Mouse (Mus musculus) heart, embryonic 14.5 days (tissue): ENCODE measurements around the gene Cfd. TPM values are rescaled to one million over a fixed set of nuclear protein-coding genes. Genes with fewer than 3 reads are reported as not detected.

ENCODE experiments used
- ATAC-seq: fragments of 200-750 bp; cut with Nextera tagmentation; 2 replicates; pipeline ENCODE4 v1.8.0; 2017; ENCODE audit warnings: low read depth, moderate TSS enrichment; ENCODE audit not compliant: insufficient number of reproducible peaks, insufficient read depth, low FRiP score
- H3K27ac ChIP-seq, 2 experiments: fragments of 200-500 bp in 1 of 2; fragments of 300-500 bp in 1 of 2; sonication (generic) in 1 of 2; replicated peaks in 1 of 2; 2 replicates each; pipeline ENCODE4 v1.5.1; 2012 to 2014; ENCODE audit warnings: low read depth in 2 of 2, low read length in 2 of 2, control low read depth in 1 of 2, mild to moderate bottlenecking in 1 of 2, mixed read lengths in 1 of 2; ENCODE audit not compliant: control insufficient read depth in 1 of 2, insufficient read depth in 1 of 2
- H3K27me3 ChIP-seq: fragments of 300-500 bp; sonication (generic); 2 replicates; pipeline ENCODE4 v1.6.1; 2014; ENCODE audit warnings: mild to moderate bottlenecking, low read length, control low read depth; ENCODE audit not compliant: control insufficient read depth, insufficient read depth
- H3K36me3 ChIP-seq: fragments of 300-500 bp; sonication (generic); 2 replicates; pipeline ENCODE4 v1.6.1; 2014; ENCODE audit warnings: mild to moderate bottlenecking, control low read depth, low read length, mixed read lengths; ENCODE audit not compliant: control insufficient read depth, insufficient read depth
- H3K4me1 ChIP-seq, 2 experiments: fragments of 200-500 bp in 1 of 2; fragments of 300-500 bp in 1 of 2; sonication (generic) in 1 of 2; 2 replicates each; pipeline ENCODE4 v1.6.1; 2012 to 2014; ENCODE audit warnings: low read length in 2 of 2, control low read depth in 1 of 2, mixed read lengths in 1 of 2; ENCODE audit not compliant: control insufficient read depth in 2 of 2, insufficient read depth in 2 of 2
- H3K4me2 ChIP-seq: fragments of 300-500 bp; sonication (generic); 2 replicates; pipeline ENCODE4 v1.6.1; 2014; ENCODE audit warnings: mild to moderate bottlenecking, low read length
- H3K4me3 ChIP-seq, 2 experiments: fragments of 200-500 bp in 1 of 2; fragments of 300-500 bp in 1 of 2; sonication (generic) in 1 of 2; 2 replicates each; pipeline ENCODE4 v1.5.1; 2012 to 2014; ENCODE audit warnings: low read length in 2 of 2, mild to moderate bottlenecking in 2 of 2, control low read depth in 1 of 2, low read depth in 1 of 2, moderate library complexity in 1 of 2; ENCODE audit not compliant: control insufficient read depth in 1 of 2, insufficient read depth in 1 of 2
- H3K9ac ChIP-seq: fragments of 300-500 bp; sonication (generic); 2 replicates; pipeline ENCODE4 v1.6.1; 2014; ENCODE audit warnings: mild to moderate bottlenecking, low read length
- H3K9me3 ChIP-seq: fragments of 300-500 bp; sonication (generic); 2 replicates; pipeline ENCODE4 v1.6.1; 2016; ENCODE audit warnings: low read length, control low read depth; ENCODE audit not compliant: control insufficient read depth
- WGBS: fragments of 180-500 bp; shearing (Covaris S2); extraction: QIAGEN DNeasy Blood & Tissue Kit; methylation state at CpG from one replicate; pipeline ENCODE4 v1.1.7; 2014; 5-methylcytosine and 5-hydroxymethylcytosine counted together
- polyA plus RNA-seq: library from polyadenylated mRNA; unstranded; fragments of >200 nt; fragmentation: Nextera tagmentation; extraction: Ambion mirVana; gene quantifications from 2 replicates; pipeline ENCODE4 v1.2.1, GENCODE M21; 2014

Cfd gene
- polyA plus RNA-seq, result not detected in 2 replicates

- H3K9ac ChIP-seq, result no peak within 1 kb of the TSS
- H3K9me3 ChIP-seq, result no peaks in the 10 kb centered on the region
- no peak for ATAC-seq
- WGBS, result 33% methylated on average over 5 of the region's 5 CpGs
- no peaks in the 10 kb centered on the region for H3K27me3 ChIP-seq
- no peak within 1 kb of the TSS for H3K4me2 ChIP-seq
- H3K27ac ChIP-seq, result no peak within 1 kb of the TSS
- no peaks in the 10 kb centered on the region for H3K4me1 ChIP-seq
- H3K4me3 ChIP-seq, result no peak within 1 kb of the TSS
- H3K36me3 ChIP-seq, result peaks cover 13% of the 10 kb centered on the region
These were observed at the start of gene Cfd for GRCm38 (mm10) chr10:79890670-79891069. Cfd (plus strand) TSS chr10:79890853.

- no peak for ATAC-seq
- Histone ChIP-seq H3K9ac (no peak overlapping the region), H3K4me2 (no peak overlapping the region), H3K27ac (no peak overlapping the region), H3K36me3 (no peaks in the 10 kb centered on the region), H3K4me1 (peaks cover 9 to 12% of the 10 kb centered on the region in 2 experiments), H3K9me3 (no peaks in the 10 kb centered on the region), H3K27me3 (no peaks in the 10 kb centered on the region), H3K4me3 (no peak overlapping the region)
- 62% methylated on average over 3 of the region's 3 CpGs for WGBS
These were observed 48.3 kb upstream of the Cfd start for GRCm38 (mm10) chr10:79842322-79842721.

- ATAC-seq, result no peak
- H3K9ac ChIP-seq, result no peak overlapping the region
- H3K27ac ChIP-seq, result no peak overlapping the region
- H3K36me3 ChIP-seq, result no peaks in the 10 kb centered on the region
- H3K27me3 ChIP-seq, result no peaks in the 10 kb centered on the region
- H3K4me2 ChIP-seq, result no peak overlapping the region
- H3K9me3 ChIP-seq, result no peaks in the 10 kb centered on the region
- H3K4me3 ChIP-seq, result no peak overlapping the region
- WGBS, result 68% methylated on average over 6 of the region's 6 CpGs
- H3K4me1 ChIP-seq, result peaks cover 9 to 12% of the 10 kb centered on the region in 2 experiments
These were observed 47.2 kb upstream of the Cfd start for GRCm38 (mm10) chr10:79843476-79843875.

- H3K4me2 ChIP-seq, result no peak overlapping the region
- no peaks in the 10 kb centered on the region for H3K36me3 ChIP-seq
- peaks cover 13 to 21% of the 10 kb centered on the region in 2 experiments for H3K4me1 ChIP-seq
- H3K27ac ChIP-seq, result no peak overlapping the region
- H3K9ac ChIP-seq, result no peak overlapping the region
- no peaks in the 10 kb centered on the region for H3K9me3 ChIP-seq
- H3K4me3 ChIP-seq, result no peak overlapping the region
- no peak for ATAC-seq
- no peaks in the 10 kb centered on the region for H3K27me3 ChIP-seq
- WGBS, result 39% methylated on average over 5 of the region's 5 CpGs
These were observed 44.1 kb upstream of the Cfd start for GRCm38 (mm10) chr10:79846553-79846952.

GRCm38 (mm10) chr10:79849941-79850628 lies 40.6 kb upstream of the Cfd start:
- H3K27ac ChIP-seq, result no peak overlapping the region
- no peak overlapping the region for H3K4me3 ChIP-seq
- H3K9me3 ChIP-seq, result no peaks in the 10 kb centered on the region
- H3K27me3 ChIP-seq, result no peaks in the 10 kb centered on the region
- no peak overlapping the region for H3K4me2 ChIP-seq
- peaks cover 26% of the 10 kb centered on the region in 2 experiments for H3K4me1 ChIP-seq
- no peak overlapping the region for H3K9ac ChIP-seq
- WGBS, result 66% methylated on average over 8 of the region's 8 CpGs
- ATAC-seq, result no peak
- no peaks in the 10 kb centered on the region for H3K36me3 ChIP-seq

GRCm38 (mm10) chr10:79851653-79852052 lies 39.0 kb upstream of the Cfd start:
- Histone ChIP-seq H3K27me3 (no peaks in the 10 kb centered on the region), H3K4me1 (peaks cover 29 to 36% of the 10 kb centered on the region in 2 experiments), H3K36me3 (peaks cover 11% of the 10 kb centered on the region; the same call in 1 of the 2 replicates), H3K9ac (peak overlapping the region; percentile 90), H3K4me3 (no peak overlapping the region), H3K9me3 (no peaks in the 10 kb centered on the region), H3K27ac (peak overlapping the region; percentile 100), H3K4me2 (peak overlapping the region; percentile 93)
- WGBS, result 73% methylated on average over 3 of the region's 3 CpGs
- no peak for ATAC-seq

GRCm38 (mm10) chr10:79852107-79852789 lies 38.4 kb upstream of the Cfd start:
- H3K9me3 ChIP-seq, result no peaks in the 10 kb centered on the region
- WGBS, result 42% methylated on average over 9 of the region's 9 CpGs

More at GRCm38 (mm10) chr10:79852107-79852789, 38.4 kb upstream of the Cfd start:
- peak overlapping the region; percentile 93 for H3K4me2 ChIP-seq
- peak overlapping the region; percentile 100 for H3K27ac ChIP-seq
- H3K36me3 ChIP-seq, result peaks cover 17% of the 10 kb centered on the region; the same call in 1 of the 2 replicates
- peak overlapping the region; percentile 90 for H3K9ac ChIP-seq
- H3K27me3 ChIP-seq, result no peaks in the 10 kb centered on the region
- H3K4me1 ChIP-seq, result peaks cover 35 to 42% of the 10 kb centered on the region in 2 experiments
- no peak for ATAC-seq
- H3K4me3 ChIP-seq, result peak overlapping the region in 1 of 2 experiments; percentile 94; a peak in 1 of 4 replicates
